Mouse (Mus musculus): Measurements from ENCODE around the gene Ndufb4.

Gene Ndufb4

DNA sequence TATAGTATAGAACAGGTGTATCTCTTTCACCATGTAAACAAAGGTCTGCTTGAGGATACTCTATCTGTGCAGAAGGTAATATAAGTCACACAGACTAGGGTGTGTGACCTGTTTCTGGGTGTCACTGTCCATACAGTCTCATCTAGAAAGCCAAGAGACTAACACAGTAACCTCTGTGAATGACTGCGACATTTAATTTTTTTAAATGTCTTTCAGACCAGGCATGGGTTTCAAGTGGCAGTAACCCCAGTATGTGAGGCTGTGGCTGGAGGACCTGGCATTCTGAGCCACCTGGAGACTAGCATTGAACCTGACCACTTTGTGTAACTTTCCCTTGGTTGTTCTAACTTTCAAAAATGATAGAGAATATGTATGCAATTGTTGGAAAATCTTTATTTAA lies 1.2 kb downstream of the Ndufb4 start:
- ChIA-PET CTCF (interaction anchor here in 1 of 4 experiments (0.9 kb wide), 1 partner anchor 29 kb away, joined by 3 read pairs; no protein-coding TSS in a partner anchor), POLR2A (interaction anchor here in 2 of 4 experiments (0.6 to 1.5 kb wide), 8 partner anchors 9 to 155 kb away, joined by 3 to 6 read pairs (median 4); partner anchors contain the start of genes Gtf2e1 (in 2 of the 2) and Rabl3 (in 2 of the 2))

DNA sequence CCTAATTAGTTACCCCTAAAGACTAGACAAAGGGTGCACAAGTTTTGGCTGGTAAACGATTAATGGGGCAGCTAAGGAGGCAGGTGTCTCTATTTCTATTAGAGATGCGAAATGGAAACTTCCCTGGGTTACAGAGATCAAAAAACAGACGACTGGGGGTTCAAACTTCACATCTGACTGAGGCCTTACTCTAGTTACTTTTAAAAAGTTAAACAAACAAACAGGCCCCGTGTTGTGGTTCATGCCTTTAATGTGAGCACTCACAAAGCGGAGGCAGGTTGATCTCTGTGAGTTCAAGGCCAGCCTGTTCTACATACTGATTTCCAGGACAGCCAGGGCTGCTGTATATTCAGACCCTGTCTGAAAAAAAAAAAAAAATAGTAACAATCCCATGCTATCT lies 1.6 kb downstream of the Ndufb4 start:
- ChIA-PET POLR2A (interaction anchor here in 3 of 4 experiments (1.0 to 1.6 kb wide), 8 partner anchors 9 to 436 kb away, joined by 3 to 6 read pairs (median 4); partner anchors contain the start of genes Gtf2e1 (in 2 of the 3), Rabl3 (in 2 of the 3) and Gsk3b (in 1 of the 3)), CTCF (interaction anchor here in 2 of 4 experiments (0.6 to 1.4 kb wide), 2 partner anchors 30 to 72 kb away, joined by 6 to 14 read pairs; no protein-coding TSS in a partner anchor)

DNA sequence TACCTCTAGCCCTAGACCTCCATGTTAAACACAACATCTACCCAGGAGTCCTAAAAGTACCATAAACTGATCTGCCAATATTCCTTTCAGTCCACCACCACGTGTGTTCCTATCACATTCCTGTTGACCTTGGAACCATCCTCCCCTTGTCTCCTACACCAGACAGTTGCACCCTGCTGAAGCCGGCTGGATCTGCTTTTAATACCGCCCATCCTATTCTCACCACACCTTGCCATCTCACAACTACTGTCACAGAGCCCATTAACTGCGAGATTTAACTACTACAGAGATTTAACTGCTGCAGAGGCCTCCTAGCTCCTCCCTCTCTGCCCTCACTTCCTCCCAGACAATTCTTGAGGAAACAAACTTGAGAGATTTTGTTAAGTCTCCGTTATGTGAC lies 2.8 kb downstream of the Ndufb4 start:
- ChIA-PET CTCF (interaction anchor here in 2 of 4 experiments (0.5 to 1.4 kb wide), 3 partner anchors 31 to 931 kb away, joined by 3 to 6 read pairs (median 4); no protein-coding TSS in a partner anchor), POLR2A (interaction anchor here (0.6 to 1.6 kb wide), 8 partner anchors 10 to 437 kb away, joined by 3 to 6 read pairs (median 4); partner anchors contain the start of genes Gsk3b (in 1 of the 4), Gtf2e1 (in 1 of the 4), Rabl3 (in 1 of the 4) and Stxbp5l (in 1 of the 4))

DNA sequence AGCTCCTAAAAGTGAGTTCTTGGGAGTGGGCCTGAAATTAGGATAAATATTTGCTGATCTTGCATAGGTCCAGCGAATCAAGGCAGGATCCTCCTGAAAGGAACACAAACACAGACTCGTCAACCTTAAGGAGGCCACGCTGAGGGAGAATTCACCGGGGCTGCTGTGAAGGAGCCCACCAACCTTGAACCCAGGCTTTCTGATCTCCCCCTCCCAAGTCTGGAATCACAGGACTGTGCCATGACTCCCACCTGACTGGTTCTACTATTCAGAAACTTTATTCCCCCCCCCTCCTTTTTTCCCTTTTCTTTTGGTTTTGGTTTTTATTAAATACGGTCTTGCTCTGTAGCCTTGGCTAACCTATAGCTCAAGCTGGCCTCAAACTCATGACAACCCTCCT lies 5.2 kb downstream of the Ndufb4 start:
- CTCF ChIA-PET = interaction anchor here in 2 of 4 experiments (1.4 to 1.5 kb wide), 2 partner anchors 13 kb away, joined by 4 to 5 read pairs; no protein-coding TSS in a partner anchor
- POLR2A ChIA-PET = interaction anchor here in 2 of 4 experiments (0.6 to 2.0 kb wide), 8 partner anchors 14 to 187 kb away, joined by 3 to 8 read pairs (median 4); partner anchors contain the start of genes Gtf2e1 (in 1 of the 2) and Rabl3 (in 1 of the 2)

DNA sequence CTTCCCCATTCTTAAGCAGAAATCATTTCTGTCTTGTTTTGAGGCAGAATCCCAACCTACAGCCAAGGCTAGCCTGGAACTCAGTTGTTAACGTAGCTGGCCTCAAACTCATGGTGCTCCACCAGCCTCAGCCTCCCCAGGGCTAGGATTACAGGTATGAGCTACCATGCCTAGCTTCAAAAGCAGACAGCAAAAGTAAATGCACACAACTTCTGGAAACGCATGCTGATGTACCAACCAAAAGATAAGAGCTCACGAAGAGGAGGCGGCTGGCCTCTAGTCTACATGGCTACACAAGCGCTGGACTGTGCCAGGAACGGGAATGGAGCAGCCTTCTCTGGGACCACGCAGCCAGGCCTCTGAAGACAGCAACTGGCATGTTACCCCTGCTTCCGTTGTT lies 6.3 kb downstream of the Ndufb4 start:
- ChIA-PET POLR2A (interaction anchor here (0.6 to 2.2 kb wide), 4 partner anchors 109 to 168 kb away, joined by 3 to 9 read pairs (median 5); partner anchors contain the start of genes Gtf2e1 (in 2 of the 4) and Rabl3 (in 2 of the 4)), CTCF (interaction anchor here in 2 of 4 experiments (0.6 to 1.8 kb wide), 2 partner anchors 35 to 592 kb away, joined by 3 to 4 read pairs; no protein-coding TSS in a partner anchor)

GRCm38 (mm10) chr16:37647067-37647466 lies 7.2 kb downstream of the Ndufb4 start:
- ChIA-PET CTCF (interaction anchor here in 1 of 4 experiments (1.8 kb wide), 1 partner anchor 35 kb away, joined by 4 read pairs; no protein-coding TSS in a partner anchor), POLR2A (interaction anchor here in 2 of 4 experiments (0.9 to 2.2 kb wide), 3 partner anchors 9 to 108 kb away, joined by 3 to 9 read pairs (median 7); partner anchors contain the start of genes Gtf2e1 (in 2 of the 2) and Rabl3 (in 2 of the 2))

DNA sequence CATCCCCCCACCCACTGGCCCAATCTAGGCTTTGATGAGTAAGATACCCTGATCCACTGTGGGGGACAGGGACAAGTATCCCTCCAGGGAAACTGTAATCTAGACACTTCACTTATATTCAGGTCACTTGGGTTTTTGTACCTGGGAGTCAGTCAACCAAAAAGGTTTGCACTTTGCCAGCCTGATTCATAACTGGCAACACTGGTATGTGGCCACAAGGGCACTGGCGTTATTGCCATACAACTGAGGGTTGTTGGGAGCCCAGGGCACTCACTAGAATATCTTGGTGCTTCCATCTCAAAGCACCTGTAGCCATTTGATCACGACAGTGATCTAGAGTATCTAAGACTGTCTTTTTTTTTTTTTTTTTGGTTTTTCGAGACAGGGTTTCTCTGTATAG lies 8.5 kb downstream of the Ndufb4 start:
- POLR2A ChIA-PET = interaction anchor here in 1 of 4 experiments (1.0 kb wide), 2 partner anchors 9 to 12 kb away, joined by 3 to 5 read pairs; no protein-coding TSS in a partner anchor
- CTCF ChIA-PET = interaction anchor here in 1 of 4 experiments (0.7 kb wide), 1 partner anchor 595 kb away, joined by 3 read pairs; no protein-coding TSS in a partner anchor

DNA sequence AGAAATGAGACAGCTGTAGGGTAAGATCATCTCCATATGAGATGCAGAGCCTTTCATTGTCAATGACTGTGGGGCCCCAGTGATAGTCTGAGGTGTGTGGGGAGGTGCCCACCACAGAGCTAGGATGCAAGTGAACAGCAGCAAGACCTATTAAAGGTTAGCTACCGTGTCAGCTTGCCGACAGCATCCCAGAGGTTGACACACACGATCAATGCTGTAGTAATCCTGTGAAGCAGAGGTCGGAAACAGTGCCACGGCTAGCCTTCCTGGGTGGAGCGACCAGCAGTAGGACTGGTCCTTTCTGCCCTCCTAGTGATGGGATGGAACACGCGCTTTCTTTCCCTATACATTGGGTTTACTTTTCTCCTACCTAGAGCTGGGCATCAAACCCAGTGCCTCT lies 9.0 kb downstream of the Ndufb4 start:
- POLR2A ChIA-PET = interaction anchor here in 1 of 4 experiments (1.0 kb wide), 2 partner anchors 8 to 11 kb away, joined by 3 to 5 read pairs; no protein-coding TSS in a partner anchor
- CTCF ChIA-PET = no interaction called here

DNA sequence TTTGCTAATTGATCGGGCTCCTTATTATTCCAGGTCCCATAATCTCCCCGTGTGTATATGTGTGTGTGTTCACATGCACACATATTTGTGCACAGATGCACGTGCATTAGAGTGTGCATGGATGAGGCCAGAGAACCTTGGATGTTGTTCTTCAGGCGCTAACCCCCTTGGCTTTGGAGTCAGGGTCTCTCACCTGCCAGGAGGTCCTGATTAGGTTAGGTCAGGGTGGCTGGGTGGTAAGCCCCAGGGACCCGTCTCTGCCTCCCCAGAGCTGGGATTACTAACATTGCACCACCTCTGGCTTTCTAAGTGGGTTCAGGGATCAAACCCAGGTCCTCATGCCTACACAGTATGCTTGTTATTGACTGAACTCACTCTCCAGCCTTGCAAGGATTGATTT lies 9.8 kb downstream of the Ndufb4 start:
- CTCF ChIA-PET = no interaction called here
- POLR2A ChIA-PET = no interaction called here

- POLR2A ChIA-PET = interaction anchor here in 1 of 4 experiments (0.7 kb wide), 1 partner anchor 327 kb away, joined by 3 read pairs; no protein-coding TSS in a partner anchor
- CTCF ChIA-PET = interaction anchor here in 2 of 4 experiments (0.7 to 0.8 kb wide), 2 partner anchors 10 to 296 kb away, joined by 5 to 10 read pairs; no protein-coding TSS in a partner anchor
Measured at GRCm38 (mm10) chr16:37640522-37640921, 13.7 kb downstream of the Ndufb4 start.

DNA sequence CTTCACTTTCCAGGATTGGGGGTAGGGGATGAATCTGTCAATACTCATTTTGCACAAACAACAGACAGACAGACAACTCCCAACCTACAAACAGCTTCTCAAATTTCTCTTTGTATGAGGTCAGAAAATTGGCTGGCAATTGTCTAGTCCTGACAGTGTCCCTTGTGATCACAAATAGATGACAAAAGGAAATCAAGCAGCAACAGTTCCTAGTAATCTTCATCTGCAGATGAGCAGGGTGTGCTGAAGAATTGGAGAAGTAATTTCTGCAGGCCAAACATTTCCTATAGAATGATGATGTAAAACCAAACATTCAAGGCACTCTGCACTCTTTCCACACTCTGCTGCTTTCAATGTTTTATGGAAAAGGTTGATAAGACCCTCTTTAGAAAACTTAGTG lies 16.5 kb downstream of the Ndufb4 start:
- POLR2A ChIA-PET = interaction anchor here in 1 of 4 experiments (1.1 kb wide), 1 partner anchor 9 kb away, joined by 3 read pairs; no protein-coding TSS in a partner anchor
- CTCF ChIA-PET = no interaction called here

DNA sequence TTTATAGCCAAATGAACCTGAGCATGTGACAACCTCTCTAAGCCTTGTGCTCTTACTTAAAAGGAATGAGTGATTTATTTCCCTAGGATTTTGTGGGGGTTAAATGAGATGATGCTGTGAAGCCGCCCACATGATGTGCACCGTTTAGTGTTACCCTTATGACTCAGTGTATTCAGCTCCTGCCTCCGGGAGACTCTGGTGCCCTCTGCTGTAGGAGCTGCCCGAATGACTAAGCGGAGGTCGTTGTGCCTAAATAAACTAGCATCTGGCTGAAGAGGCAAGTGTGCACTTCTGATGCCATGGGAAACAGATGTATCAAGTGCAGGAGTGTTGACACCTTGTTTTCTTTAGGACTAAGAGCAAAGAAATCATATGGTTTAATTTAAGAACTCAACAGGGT lies 18.1 kb downstream of the Ndufb4 start:
- ChIA-PET POLR2A (interaction anchor here in 1 of 4 experiments (1.3 kb wide), 2 partner anchors 9 to 51 kb away, joined by 3 to 5 read pairs; no protein-coding TSS in a partner anchor), CTCF (interaction anchor here in 2 of 4 experiments (0.7 to 1.4 kb wide), 4 partner anchors 14 to 527 kb away, joined by 3 to 5 read pairs (median 4); no protein-coding TSS in a partner anchor)

- CTCF ChIA-PET = interaction anchor here in 2 of 4 experiments (0.6 to 1.4 kb wide), 4 partner anchors 15 to 687 kb away, joined by 3 to 5 read pairs (median 4); no protein-coding TSS in a partner anchor
- POLR2A ChIA-PET = interaction anchor here in 3 of 4 experiments (0.6 to 1.3 kb wide), 5 partner anchors 14 to 95 kb away, joined by 3 to 4 read pairs (median 3); partner anchors contain the start of genes Gtf2e1 (in 2 of the 3) and Rabl3 (in 2 of the 3)
Measured at GRCm38 (mm10) chr16:37635095-37635494, 19.2 kb downstream of the Ndufb4 start.

DNA sequence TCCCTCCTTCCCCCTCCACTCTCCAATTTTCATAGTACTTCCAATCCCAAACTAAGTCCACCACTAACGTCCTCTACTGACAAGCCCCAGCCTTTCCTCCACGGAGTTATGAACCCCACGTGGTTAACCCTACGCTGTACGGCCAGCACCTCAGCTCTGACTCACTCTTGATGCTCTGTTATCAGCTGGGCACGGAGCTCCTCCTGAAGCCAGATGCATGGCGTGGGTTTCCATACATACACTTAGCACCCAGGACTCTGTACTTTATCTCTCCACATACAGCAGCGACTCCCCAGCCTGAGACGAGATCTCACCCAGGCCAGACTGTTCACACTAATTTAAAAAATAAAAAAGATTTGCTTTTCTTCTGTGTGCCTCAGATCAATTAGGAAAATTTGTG lies 19.7 kb downstream of the Ndufb4 start:
- CTCF ChIA-PET = no interaction called here
- POLR2A ChIA-PET = interaction anchor here (0.5 to 1.7 kb wide), 8 partner anchors 11 to 527 kb away, joined by 3 to 8 read pairs (median 4); partner anchors contain the start of genes Gtf2e1 (in 2 of the 4), Rabl3 (in 2 of the 4) and Stxbp5l (in 1 of the 4)

GRCm38 (mm10) chr16:37629011-37629410 lies 25.2 kb downstream of the Ndufb4 start:
- ChIA-PET POLR2A (interaction anchor here in 2 of 4 experiments (0.5 to 1.5 kb wide), 4 partner anchors 11 to 615 kb away, joined by 3 to 5 read pairs (median 4); no protein-coding TSS in a partner anchor), CTCF (no interaction called here)

GRCm38 (mm10) chr16:37628336-37628735 lies 25.9 kb downstream of the Ndufb4 start:
- ChIA-PET CTCF (no interaction called here), POLR2A (interaction anchor here in 2 of 4 experiments (0.8 to 1.5 kb wide), 2 partner anchors 25 to 616 kb away, joined by 3 to 4 read pairs; no protein-coding TSS in a partner anchor)

GRCm38 (mm10) chr16:37626388-37626949 lies 27.8 kb downstream of the Ndufb4 start:
- POLR2A ChIA-PET = interaction anchor here in 1 of 4 experiments (1.3 kb wide), 1 partner anchor 86 kb away, joined by 3 read pairs; the partner anchor contains the start of genes Gtf2e1 and Rabl3
- CTCF ChIA-PET = no interaction called here

- CTCF ChIA-PET = no interaction called here
- POLR2A ChIA-PET = no interaction called here
Measured at GRCm38 (mm10) chr16:37622919-37623318, 31.3 kb downstream of the Ndufb4 start.

DNA sequence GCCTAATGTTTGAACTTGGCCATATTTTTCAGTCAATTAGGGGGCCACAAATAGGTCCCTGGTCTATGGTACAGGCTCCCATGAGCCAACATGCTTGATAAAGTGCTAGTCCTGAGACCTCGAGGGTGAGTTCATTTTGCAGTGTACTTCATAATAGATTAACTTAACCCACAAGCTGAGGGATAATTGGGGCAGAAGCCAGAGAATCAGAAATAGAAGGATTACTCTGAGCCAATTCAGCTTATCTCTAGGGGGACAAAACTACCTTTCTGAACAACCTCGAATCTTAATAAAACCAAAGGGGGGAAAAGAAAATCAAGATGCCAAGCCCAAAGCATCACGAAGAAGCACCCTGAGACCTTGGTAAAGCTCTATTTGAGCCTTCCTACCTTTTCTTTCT lies 31.9 kb downstream of the Ndufb4 start:
- ChIA-PET CTCF (no interaction called here), POLR2A (no interaction called here)
